9 mouse cellular contexts compared by ENCODE assay signal in genomic region chr10:22150593-22150992, GRCm38 (mm10). TPM values are rescaled to one million over a fixed set of nuclear protein-coding genes. Genes with fewer than 3 reads are reported as not detected.
DNase-seq lines count a peak whose midpoint lies in the region; ATAC-seq and TF ChIP-seq lines count a peak whose summit lies in the region.
"Had no signal": no experiment of that assay in that cellular context is flagged by ENCODE, and none has a peak within 500 bp of the region (broad histone marks: within the 10 kb centered on the region; RNA-seq: fewer than 3 reads in every experiment).

No protein-coding gene starts in this region.

- WGBS in heart, embryonic 12.5 days, result under 1% methylated on average over 27 of the region's 27 CpGs
- WGBS in liver, embryonic 16.5 days (ENCODE audit: insufficient replicate concordance), result under 1% methylated on average over 27 of the region's 27 CpGs

- peak overlapping the region; percentile 83 for H3K4me2 ChIP-seq in heart, embryonic 12.5 days
- H3K4me2 ChIP-seq in liver, embryonic 16.5 days (ENCODE audit: low read depth, low read length), result peak overlapping the region; percentile 34

- DNase-seq in heart, postnatal 14 days, result no peak
- peak; percentile 48 for DNase-seq in brain, embryonic 14.5 days (ENCODE audit: low read depth)
- DNase-seq in heart, postnatal 10 days, result peak; percentile 31 to 34
- peak; percentile 4 to 13 for DNase-seq in thymus, postnatal 10 days (ENCODE audit: low spot score in 2 of 2)

- H3K4me3 ChIP-seq in heart, embryonic 12.5 days, result peak overlapping the region; percentile 80
- peak overlapping the region; percentile 63 for H3K4me3 ChIP-seq in liver, embryonic 16.5 days (ENCODE audit: low read depth, low read length)

- TF ChIP-seq POLR2A in brain, embryonic 14.5 days (IDR thresholded peaks at IDR 0.05; ENCODE audit: borderline replicate concordance, extremely low read depth, insufficient read depth, insufficient read length, poor library complexity, severe bottlenecking), result no peak

- H3K9me3 ChIP-seq in heart, embryonic 12.5 days (replicated peaks), result no peaks in the 10 kb centered on the region
- no peaks in the 10 kb centered on the region for H3K9me3 ChIP-seq in liver, embryonic 16.5 days (replicated peaks; ENCODE audit: control insufficient read depth, low read length)

- no peak overlapping the region for H3K27ac ChIP-seq in heart, embryonic 12.5 days (ENCODE audit: poor library complexity, severe bottlenecking)
- no peak overlapping the region for H3K27ac ChIP-seq in liver, embryonic 16.5 days (ENCODE audit: low read length)

- H3K4me1 ChIP-seq in heart, embryonic 12.5 days (replicated peaks), result peaks cover 17% of the 10 kb centered on the region
- peaks cover 4% of the 10 kb centered on the region for H3K4me1 ChIP-seq in liver, embryonic 16.5 days (ENCODE audit: control insufficient read depth, low read depth, low read length)

- no peak for TF ChIP-seq CTCF in brain, embryonic 14.5 days (IDR thresholded peaks at IDR 0.05; ENCODE audit: borderline replicate concordance, extremely low read depth, insufficient read depth, insufficient read length)

- no peak for ATAC-seq in heart, embryonic 12.5 days (ENCODE audit: insufficient number of reproducible peaks, low FRiP score)
- ATAC-seq in liver, embryonic 16.5 days (ENCODE audit: low read depth), result no peak
- no peak for ATAC-seq in erythroblast, adult 5-6 weeks (replicated peaks; ENCODE audit: low FRiP score, poor library complexity, severe bottlenecking)
- ATAC-seq in cerebellum, adult (ENCODE audit: insufficient number of reproducible peaks, low FRiP score, low TSS enrichment), result no peak

- intact Hi-C loops in heart, postnatal 14 days (cut with DNase I), result no loop called here
- intact Hi-C loops in heart, postnatal 10 days (cut with DNase I), result no loop called here

- H3K9ac ChIP-seq in heart, embryonic 12.5 days, result 0 out of 2 replicates have a peak overlapping the region, but pooled peaks have one; percentile 16
- no peak overlapping the region for H3K9ac ChIP-seq in liver, embryonic 16.5 days (ENCODE audit: low read depth, low read length)

- H3K27me3 ChIP-seq in heart, embryonic 12.5 days (replicated peaks), result peaks cover 32% of the 10 kb centered on the region
- peaks cover 61% of the 10 kb centered on the region for H3K27me3 ChIP-seq in liver, embryonic 16.5 days (ENCODE audit: control insufficient read depth, insufficient read depth, low read depth, low read length)

- H3K36me3 ChIP-seq in heart, embryonic 12.5 days, result 0 out of 2 replicates have a peak, but pooled peaks cover 4% of the 10 kb centered on the region
- H3K36me3 ChIP-seq in liver, embryonic 16.5 days (ENCODE audit: control insufficient read depth, insufficient read depth), result no peaks in the 10 kb centered on the region

RNA-seq across cellular contexts. Expression of gene E030030I06Rik, which starts 1.5 kb away (rescaled TPM):
- 14.8 TPM in 2 replicates for polyA plus RNA-seq in heart, embryonic 12.5 days (2016; fragmentation: Nextera tagmentation; extraction: Ambion mirVana)
- total RNA-seq in heart, postnatal 14 days (2021), result 1 to 10 TPM; 2.0 to 3.4 TPM
- polyA plus RNA-seq in brain, embryonic 14.5 days (2012; rRNA removed), result 2.6 and 3.4 TPM in 2 replicates
- 1 to 10 TPM; 1.5 to 2.2 TPM for total RNA-seq in heart, postnatal 10 days (2021)
- polyA plus RNA-seq in liver, embryonic 16.5 days (2015; fragmentation: Nextera tagmentation; extraction: Ambion mirVana), result 3.1 and 3.5 TPM in 2 replicates
- total RNA-seq in erythroblast, adult 5-6 weeks (2015; ENCODE audit: low replicate concordance), result 5.6 TPM in 1 of 2 replicates, not detected in the other
- 0.51 and 0.98 TPM in 2 replicates for total RNA-seq in erythroblast, adult 5-6 weeks (2017; ENCODE audit: low replicate concordance)

RNA-seq across cellular contexts. Expression of gene Raet1e, which starts 7.8 kb away (rescaled TPM):
- polyA plus RNA-seq in heart, embryonic 12.5 days (2016; fragmentation: Nextera tagmentation; extraction: Ambion mirVana), result 4.3 and 5.8 TPM in 2 replicates
- total RNA-seq in heart, postnatal 14 days (2021), result under 1 TPM in 1 of 2 experiments, not detected in 1; 0.24 TPM
- polyA plus RNA-seq in brain, embryonic 14.5 days (2012; rRNA removed), result 1.1 TPM in 2 replicates
- total RNA-seq in heart, postnatal 10 days (2021), result under 1 TPM; 0.45 to 0.57 TPM
- 1.7 and 2.4 TPM in 2 replicates for polyA plus RNA-seq in liver, embryonic 16.5 days (2015; fragmentation: Nextera tagmentation; extraction: Ambion mirVana)
- not detected in 2 replicates for total RNA-seq in erythroblast, adult 5-6 weeks (2015; ENCODE audit: low replicate concordance)
- not detected in 2 replicates for total RNA-seq in erythroblast, adult 5-6 weeks (2017; ENCODE audit: low replicate concordance)
- total RNA-seq: MEL had no signal

RNA-seq across cellular contexts. Expression of gene H60b, which starts 7.8 kb away (rescaled TPM):
- 0.35 and 0.55 TPM in 2 replicates for polyA plus RNA-seq in heart, embryonic 12.5 days (2016; fragmentation: Nextera tagmentation; extraction: Ambion mirVana)
- total RNA-seq in heart, postnatal 14 days (2021), result not detected
- polyA plus RNA-seq in brain, embryonic 14.5 days (2012; rRNA removed), result 0.78 and 0.93 TPM in 2 replicates
- not detected for total RNA-seq in heart, postnatal 10 days (2021)
- 0.12 TPM in 1 of 2 replicates, not detected in the other for polyA plus RNA-seq in liver, embryonic 16.5 days (2015; fragmentation: Nextera tagmentation; extraction: Ambion mirVana)
- total RNA-seq in erythroblast, adult 5-6 weeks (2015; ENCODE audit: low replicate concordance), result not detected in 2 replicates
- not detected in 2 replicates for total RNA-seq in erythroblast, adult 5-6 weeks (2017; ENCODE audit: low replicate concordance)
- total RNA-seq: MEL had no signal

Comparison
In these comparisons a context has a peak if more than half of its experiments do, and no peak if none do; other contexts are left out.
1. DNase-seq: peak in brain, embryonic 14.5 days (single experiment), heart, postnatal 10 days (2 of 2) and thymus, postnatal 10 days (2 of 2); none in heart, postnatal 14 days (0 of 2).